Mouse (Mus musculus) cerebellum, adult 2 months (tissue): ENCODE results near the gene Bbip1. TPM values are rescaled to one million over a fixed set of nuclear protein-coding genes. Genes with fewer than 3 reads are reported as not detected.

ENCODE experiments used
- DNase-seq, 2 experiments: peaks; one replicate each; pipeline ENCODE4 v3.0.0; 2021
- H3K27ac ChIP-seq: fragments of 200-500 bp; 2 replicates; pipeline ENCODE4 v1.5.1; 2012; ENCODE audit warnings: low read length, control low read depth, inconsistent platforms; ENCODE audit not compliant: insufficient read depth
- H3K27me3 ChIP-seq: fragments of 200-500 bp; 2 replicates; pipeline ENCODE4 v1.6.1; 2012; ENCODE audit warnings: inconsistent platforms, mild to moderate bottlenecking, low read length, moderate library complexity; ENCODE audit not compliant: control insufficient read depth, insufficient read depth
- H3K4me1 ChIP-seq: fragments of 200-500 bp; 2 replicates; pipeline ENCODE4 v1.6.1; 2011; ENCODE audit warnings: low read length; ENCODE audit not compliant: control insufficient read depth, insufficient read depth
- H3K4me3 ChIP-seq: fragments of 200-500 bp; replicated peaks from 2 replicates; pipeline ENCODE3; 2011; ENCODE audit warnings: mild to moderate bottlenecking, low read depth, low read length, control low read depth; ENCODE audit not compliant: insufficient read depth
- CTCF ChIP-seq: fragments of 200-500 bp; IDR thresholded peaks from 2 replicates; pipeline ENCODE4 v1.5.1; 2011; ENCODE audit warnings: low read depth, mild to moderate bottlenecking, control low read depth, low read length, moderate library complexity, borderline replicate concordance; ENCODE audit not compliant: insufficient read depth
- POLR2A ChIP-seq: fragments of 200-500 bp; IDR thresholded peaks from 2 replicates; pipeline ENCODE4 v1.6.1; 2011; ENCODE audit warnings: low read length, control low read depth, borderline replicate concordance; ENCODE audit not compliant: insufficient read depth
- WGBS: fragments of 180-500 bp; shearing (Covaris S2); methylation state at CpG from one replicate; pipeline ENCODE4 v1.1.7; 2018; 5-methylcytosine and 5-hydroxymethylcytosine counted together
- polyA plus RNA-seq: library from polyadenylated mRNA; depleted of rRNA; stranded (reverse); fragments of >200 nt; gene quantifications from 2 replicates; pipeline ENCODE4 v1.2.3, GENCODE M21; 2012; rRNA removed

The Bbip1 gene
- polyA plus RNA-seq, 1 experiment, result 81.1 TPM

- Histone ChIP-seq H3K27ac (no peak overlapping the region), H3K4me1 (peaks cover 8% of the 10 kb centered on the region), H3K27me3 (no peaks in the 10 kb centered on the region), H3K4me3 (no peak overlapping the region)
- TF ChIP-seq CTCF (no peak), POLR2A (no peak)
- 54% methylated on average over 10 of the region's 10 CpGs for WGBS
- DNase-seq, result no peak
Measured at GRCm38 (mm10) chr19:53885450-53885849, 59.0 kb downstream of the Bbip1 start.

GRCm38 (mm10) chr19:53881786-53882185 is 62.6 kb downstream of the Bbip1 start:
- TF ChIP-seq CTCF, result no peak
- TF ChIP-seq POLR2A, result no peak
- no peak overlapping the region for H3K4me3 ChIP-seq
- WGBS, result 54% methylated on average over 5 of the region's 5 CpGs
- no peak for DNase-seq
- no peaks in the 10 kb centered on the region for H3K27me3 ChIP-seq
- peaks cover 2% of the 10 kb centered on the region for H3K4me1 ChIP-seq
- no peak overlapping the region for H3K27ac ChIP-seq

- 76% methylated on average over 1 of the region's 1 CpGs for WGBS
- TF ChIP-seq CTCF (no peak), POLR2A (no peak)
- Histone ChIP-seq H3K4me1 (no peaks in the 10 kb centered on the region), H3K27ac (no peak overlapping the region), H3K27me3 (no peaks in the 10 kb centered on the region), H3K4me3 (no peak overlapping the region)
- no peak for DNase-seq
Measured at GRCm38 (mm10) chr19:53880460-53880859, 64.0 kb downstream of the Bbip1 start.

Other genes starting within 250 kb of the Bbip1 start
- gene Pdcd4, start 52.4 kb downstream of the Bbip1 start, polyA plus RNA-seq, result 40.0 and 42.3 TPM in 2 replicates
- gene Shoc2, start 321 bp downstream of the Bbip1 start, polyA plus RNA-seq, result 31.0 and 31.9 TPM in 2 replicates
- gene Adra2a, start 99.5 kb upstream of the Bbip1 start, polyA plus RNA-seq, result 14.6 and 16.1 TPM in 2 replicates